Mouse (Mus musculus): ENCODE data around the gene Ndufs2. TPM values are rescaled to one million over a fixed set of nuclear protein-coding genes. Genes with fewer than 3 reads are reported as not detected.

Gene Ndufs2
- total RNA-seq, 2 experiments from 2014 or later = 258 to 278 TPM

- DNase-seq (ENCODE audit: low spot score in 2 of 2) = no peak
- intact Hi-C loops (cut with DNase I) = no loop called here
Observed at GRCm38 (mm10) chr1:171213801-171214496, 37.2 kb downstream of the Ndufs2 start, which contains the start of gene Nr1i3. Gene Nr1i3 (plus strand): TSS chr1:171213970.

- intact Hi-C loops (cut with DNase I) = no loop called here
- DNase-seq (ENCODE audit: low spot score in 2 of 2) = no peak
Observed at GRCm38 (mm10) chr1:171212854-171213253, 38.3 kb downstream of the Ndufs2 start.

- intact Hi-C loops (cut with DNase I) = no loop called here
Observed at GRCm38 (mm10) chr1:171209409-171209808, 41.8 kb downstream of the Ndufs2 start.

GRCm38 (mm10) chr1:171205704-171206493 is 45.3 kb downstream of the Ndufs2 start:
- intact Hi-C loops (cut with DNase I) = no loop called here
- no peak for DNase-seq (ENCODE audit: low spot score in 2 of 2)

More at GRCm38 (mm10) chr1:171209409-171209808, 41.8 kb downstream of the Ndufs2 start:
- DNase-seq (ENCODE audit: low spot score in 2 of 2) = no peak

GRCm38 (mm10) chr1:171204249-171204644 is 46.9 kb downstream of the Ndufs2 start:
- intact Hi-C loops (cut with DNase I) = no loop called here
- no peak for DNase-seq (ENCODE audit: low spot score in 2 of 2)

- intact Hi-C loops (cut with DNase I) = no loop called here
- no peak for DNase-seq (ENCODE audit: low spot score in 2 of 2)
Observed at GRCm38 (mm10) chr1:171203471-171204248, 47.5 kb downstream of the Ndufs2 start.

- DNase-seq (ENCODE audit: low spot score in 2 of 2) = no peak
- intact Hi-C loops (cut with DNase I) = no loop called here
Observed at GRCm38 (mm10) chr1:171200769-171201168, 50.4 kb downstream of the Ndufs2 start.

- intact Hi-C loops (cut with DNase I) = no loop called here
Observed at GRCm38 (mm10) chr1:171199532-171199931, 51.7 kb downstream of the Ndufs2 start.

GRCm38 (mm10) chr1:171195887-171196397 is 55.2 kb downstream of the Ndufs2 start, which contains the start of gene Pcp4l1:
Gene Pcp4l1 (minus strand): TSS chr1:171196268.
- intact Hi-C loops (cut with DNase I) = no loop called here
- peak; percentile 47 to 77 for DNase-seq (ENCODE audit: low spot score in 2 of 2)

More at GRCm38 (mm10) chr1:171199532-171199931, 51.7 kb downstream of the Ndufs2 start:
- no peak for DNase-seq (ENCODE audit: low spot score in 2 of 2)

- intact Hi-C loops (cut with DNase I) = no loop called here
- no peak for DNase-seq (ENCODE audit: low spot score in 2 of 2)
Observed at GRCm38 (mm10) chr1:171195046-171195822, 56.0 kb downstream of the Ndufs2 start.

GRCm38 (mm10) chr1:171193911-171194830 is 57.0 kb downstream of the Ndufs2 start:
- no peak for DNase-seq (ENCODE audit: low spot score in 2 of 2)
- intact Hi-C loops (cut with DNase I) = no loop called here

- DNase-seq (ENCODE audit: low spot score in 2 of 2) = peak in 1 of 2 experiments; percentile 22
- intact Hi-C loops (cut with DNase I) = no loop called here
Observed at GRCm38 (mm10) chr1:171193093-171193840, 57.9 kb downstream of the Ndufs2 start.

- no peak for DNase-seq (ENCODE audit: low spot score in 2 of 2)
- intact Hi-C loops (cut with DNase I) = no loop called here
Observed at GRCm38 (mm10) chr1:171192283-171192682, 58.9 kb downstream of the Ndufs2 start.

GRCm38 (mm10) chr1:171190832-171191231 is 60.4 kb downstream of the Ndufs2 start:
- no peak for DNase-seq (ENCODE audit: low spot score in 2 of 2)
- intact Hi-C loops (cut with DNase I) = no loop called here

GRCm38 (mm10) chr1:171189476-171190114 is 61.6 kb downstream of the Ndufs2 start:
- DNase-seq (ENCODE audit: low spot score in 2 of 2) = no peak
- intact Hi-C loops (cut with DNase I) = no loop called here

GRCm38 (mm10) chr1:171189046-171189445 is 62.1 kb downstream of the Ndufs2 start:
- intact Hi-C loops (cut with DNase I) = no loop called here

More at GRCm38 (mm10) chr1:171189046-171189445, 62.1 kb downstream of the Ndufs2 start:
- DNase-seq (ENCODE audit: low spot score in 2 of 2) = no peak
